In the genomic region with DNA sequence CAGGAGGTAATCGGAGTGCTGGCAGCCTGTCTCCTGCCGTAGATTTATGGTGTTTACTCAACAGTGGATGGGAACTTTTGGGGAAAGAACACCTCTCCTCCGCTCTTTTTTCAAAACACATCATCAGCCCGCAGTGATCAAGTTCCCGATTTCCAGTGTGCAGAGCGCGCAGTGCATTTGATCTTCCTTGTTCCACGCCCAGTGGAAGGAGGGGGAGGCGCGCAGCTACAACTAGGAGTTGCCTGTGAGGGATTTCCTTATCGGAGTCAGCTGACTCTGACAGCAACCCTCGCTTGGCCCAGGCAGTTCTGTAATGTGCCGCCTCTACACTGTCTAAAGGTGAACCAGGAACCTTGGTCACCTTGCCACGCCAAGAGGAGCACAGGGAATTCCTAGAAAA, we compare ENCODE assay signal across 8 mouse cellular contexts.
A peak's percentile ranks its signal among the peaks of the same experiment; 100 is the strongest.
DNase-seq lines count a peak whose midpoint lies in the region; ATAC-seq and TF ChIP-seq lines count a peak whose summit lies in the region.

No protein-coding gene starts in this region.

- no peaks in the 10 kb centered on the region for H3K9me3 ChIP-seq in kidney, postnatal 0 days (replicated peaks; ENCODE audit: low read length)

- no peaks in the 10 kb centered on the region for H3K36me3 ChIP-seq in kidney, postnatal 0 days (ENCODE audit: insufficient read depth, low read length)

- no peak overlapping the region for H3K27ac ChIP-seq in kidney, postnatal 0 days

- H3K4me3 ChIP-seq in kidney, postnatal 0 days (replicated peaks; ENCODE audit: low read depth, low read length) = 0 out of 2 replicates have a peak overlapping the region, but pooled peaks have one; percentile 5

- H3K27me3 ChIP-seq in kidney, postnatal 0 days (ENCODE audit: insufficient read depth, low read length) = no peaks in the 10 kb centered on the region

- TF ChIP-seq CTCF in kidney, postnatal 0 days (IDR thresholded peaks at IDR 0.05; ENCODE audit: low read depth) = no peak

- DNase-seq in gastrocnemius, adult 18-20 months (ENCODE audit: low spot score) = peak; percentile 57
- no peak for DNase-seq in gastrocnemius, postnatal 4 days (ENCODE audit: low spot score in 2 of 2)
- DNase-seq in heart, adult 8-10 months (ENCODE audit: low spot score) = peak; percentile 67
- DNase-seq in kidney, postnatal 0 days (ENCODE audit: low spot score) = peak; percentile 92
- peak; percentile 67 for DNase-seq in lung, postnatal 14 days
- peak; percentile 55 for DNase-seq in urinary bladder, postnatal 25 days (ENCODE audit: low spot score)
- DNase-seq in right cerebral cortex, adult 18-20 months = no peak
- no peak for DNase-seq in spleen, adult 12 weeks (ENCODE audit: low spot score)

- H3K4me1 ChIP-seq in kidney, postnatal 0 days (replicated peaks; ENCODE audit: insufficient read depth, low read length) = 0 out of 2 replicates have a peak, but pooled peaks cover 11% of the 10 kb centered on the region

- H3K4me2 ChIP-seq in kidney, postnatal 0 days (ENCODE audit: low read length) = peak overlapping the region; percentile 46

- 3% methylated on average over 14 of the region's 14 CpGs for WGBS in kidney, postnatal 0 days

- H3K9ac ChIP-seq in kidney, postnatal 0 days (ENCODE audit: low read depth, low read length) = 0 out of 2 replicates have a peak overlapping the region, but pooled peaks have one; percentile 28

- peak; percentile 74 for ATAC-seq in kidney, postnatal 0 days (replicated peaks; ENCODE audit: low FRiP score, low read depth)

Comparison
In these comparisons a context has a peak if more than half of its experiments do, and no peak if none do; other contexts are left out.
1. DNase-seq: peak in gastrocnemius, adult 18-20 months (single experiment), heart, adult 8-10 months (single experiment), kidney, postnatal 0 days (single experiment), lung, postnatal 14 days (single experiment) and urinary bladder, postnatal 25 days (single experiment); none in gastrocnemius, postnatal 4 days (0 of 2), right cerebral cortex, adult 18-20 months (single experiment) and spleen, adult 12 weeks (single experiment).